ENCODE assay signal across 9 mouse cellular contexts in genomic region chr5:29736073-29736900, GRCm38 (mm10). TPM values are rescaled to one million over a fixed set of nuclear protein-coding genes. Genes with fewer than 3 reads are reported as not detected.
A peak's percentile ranks its signal among the peaks of the same experiment; 100 is the strongest.
DNase-seq lines count a peak whose midpoint lies in the region; ATAC-seq and TF ChIP-seq lines count a peak whose summit lies in the region.
"Had no signal": no experiment of that assay in that cellular context is flagged by ENCODE, and none has a peak within 500 bp of the region (broad histone marks: within the 10 kb centered on the region; RNA-seq: fewer than 3 reads in every experiment).

No protein-coding gene starts in this region.

- H3K27me3 ChIP-seq in thymus, adult 2 months (ENCODE audit: control insufficient read depth, insufficient read depth, low read length): no peaks in the 10 kb centered on the region
- no peaks in the 10 kb centered on the region for H3K27me3 ChIP-seq in forebrain, postnatal 0 days (ENCODE audit: insufficient read depth, low read length)
- no peaks in the 10 kb centered on the region for H3K27me3 ChIP-seq in intestine, embryonic 16.5 days (replicated peaks; ENCODE audit: control insufficient read depth, insufficient read depth, low read length)
- no peaks in the 10 kb centered on the region for H3K27me3 ChIP-seq in lung, postnatal 0 days (replicated peaks; ENCODE audit: insufficient read depth, low read length)

- H3K27ac ChIP-seq in thymus, adult 2 months (ENCODE audit: control insufficient read depth, insufficient read depth, low read length): peak overlapping the region; percentile 41
- peak overlapping the region; percentile 95 for H3K27ac ChIP-seq in forebrain, postnatal 0 days (ENCODE audit: low read depth, low read length)
- peak overlapping the region; percentile 99 for H3K27ac ChIP-seq in intestine, embryonic 16.5 days (ENCODE audit: low read length)
- H3K27ac ChIP-seq in lung, postnatal 0 days (ENCODE audit: low read length): peak overlapping the region; percentile 96

- H3K4me2 ChIP-seq in forebrain, postnatal 0 days (ENCODE audit: low read depth): peak overlapping the region; percentile 57
- H3K4me2 ChIP-seq in intestine, embryonic 16.5 days (ENCODE audit: low read depth, low read length): peak overlapping the region; percentile 62
- peak overlapping the region; percentile 75 for H3K4me2 ChIP-seq in lung, postnatal 0 days (replicated peaks; ENCODE audit: low read depth, low read length)

- H3K9ac ChIP-seq in forebrain, postnatal 0 days: peak overlapping the region; percentile 82
- H3K9ac ChIP-seq in intestine, embryonic 16.5 days (ENCODE audit: low read depth, low read length): peak overlapping the region; percentile 96
- H3K9ac ChIP-seq in lung, postnatal 0 days (replicated peaks; ENCODE audit: low read depth): peak overlapping the region; percentile 96

- TF ChIP-seq EP300 in lung, postnatal 0 days (IDR thresholded peaks at IDR 0.05): no peak

- no peaks in the 10 kb centered on the region for H3K9me3 ChIP-seq in forebrain, postnatal 0 days (ENCODE audit: low read length)
- H3K9me3 ChIP-seq in intestine, embryonic 16.5 days (ENCODE audit: control insufficient read depth, low read length): no peaks in the 10 kb centered on the region
- no peaks in the 10 kb centered on the region for H3K9me3 ChIP-seq in lung, postnatal 0 days (ENCODE audit: low read length)

- H3K36me3 ChIP-seq in thymus, adult 2 months (ENCODE audit: control insufficient read depth, insufficient read depth, low read length): no peaks in the 10 kb centered on the region
- H3K36me3 ChIP-seq in forebrain, postnatal 0 days (ENCODE audit: insufficient read depth): no peaks in the 10 kb centered on the region
- H3K36me3 ChIP-seq in intestine, embryonic 16.5 days (ENCODE audit: control insufficient read depth, insufficient read depth, low read length): no peaks in the 10 kb centered on the region
- no peaks in the 10 kb centered on the region for H3K36me3 ChIP-seq in lung, postnatal 0 days (ENCODE audit: insufficient read depth, low read length)

- WGBS in thymus, adult 2 months: under 1% methylated on average over 48 of the region's 48 CpGs
- WGBS in forebrain, postnatal 0 days: 2% methylated on average over 48 of the region's 48 CpGs
- WGBS in intestine, embryonic 16.5 days: under 1% methylated on average over 46 of the region's 48 CpGs
- WGBS in lung, postnatal 0 days: under 1% methylated on average over 45 of the region's 48 CpGs

- TF ChIP-seq POLR2A in thymus, adult 2 months (IDR thresholded peaks at IDR 0.05; ENCODE audit: control insufficient read depth, extremely low read depth, insufficient read depth, low read length, poor library complexity): no peak

- peak overlapping the region; percentile 71 for H3K4me3 ChIP-seq in thymus, adult 2 months (ENCODE audit: control insufficient read depth, insufficient read depth, low read length)
- H3K4me3 ChIP-seq in forebrain, postnatal 0 days (ENCODE audit: low read depth, low read length): peak overlapping the region; percentile 66
- H3K4me3 ChIP-seq in intestine, embryonic 16.5 days (ENCODE audit: low read length): peak overlapping the region; percentile 95
- H3K4me3 ChIP-seq in lung, postnatal 0 days (ENCODE audit: low read depth, low read length): peak overlapping the region; percentile 85

- peak; percentile 53 for ATAC-seq in forebrain, postnatal 0 days
- peak; percentile 64 for ATAC-seq in intestine, embryonic 16.5 days
- peak; percentile 55 for ATAC-seq in lung, postnatal 0 days

- H3K4me1 ChIP-seq in thymus, adult 2 months (replicated peaks; ENCODE audit: control insufficient read depth, insufficient read depth, low read length): peaks cover 11% of the 10 kb centered on the region
- H3K4me1 ChIP-seq in forebrain, postnatal 0 days (ENCODE audit: insufficient read depth): 0 out of 2 replicates have a peak, but pooled peaks cover 14% of the 10 kb centered on the region
- H3K4me1 ChIP-seq in intestine, embryonic 16.5 days (ENCODE audit: control insufficient read depth, insufficient read depth, low read length): peaks cover 13% of the 10 kb centered on the region
- peaks cover 8% of the 10 kb centered on the region; the same call in 1 of the 2 replicates for H3K4me1 ChIP-seq in lung, postnatal 0 days (ENCODE audit: insufficient read depth, low read depth, low read length)

- peak; percentile 60 for DNase-seq in thymus, adult 2 months
- no peak for DNase-seq in thymus, postnatal 0 days (ENCODE audit: low spot score)
- peak; percentile 28 for DNase-seq in brain, adult 2 months (ENCODE audit: low read depth, low spot score)
- DNase-seq in forebrain, postnatal 0 days: peak; percentile 54
- peak; percentile 52 for DNase-seq in lung, postnatal 0 days (ENCODE audit: low spot score)
- peak; percentile 57 for DNase-seq in skeletal muscle tissue, adult 2 months (ENCODE audit: low read depth, low spot score)
- DNase-seq in left cerebral cortex, adult 18-20 months (ENCODE audit: low spot score in 2 of 2): no peak

- no peak for TF ChIP-seq CTCF in thymus, adult 2 months (IDR thresholded peaks at IDR 0.05; ENCODE audit: borderline replicate concordance, control insufficient read depth, extremely low read depth, insufficient read depth, low read length, poor library complexity)
- TF ChIP-seq CTCF in forebrain, postnatal 0 days (IDR thresholded peaks at IDR 0.05; ENCODE audit: low read depth): no peak
- TF ChIP-seq CTCF in lung, postnatal 0 days (IDR thresholded peaks at IDR 0.05): no peak

RNA-seq across cellular contexts. Expression of gene Gm5129, which starts 0.6 kb away (rescaled TPM):
- polyA plus RNA-seq in thymus, adult 2 months (2012; rRNA removed): 1.3 TPM in 1 of 2 replicates, not detected in the other
- not detected in 2 replicates for polyA plus RNA-seq in thymus, postnatal 0 days (2015; fragmentation: Nextera tagmentation; extraction: Ambion mirVana)
- not detected in 2 replicates for total RNA-seq in forebrain, postnatal 0 days (2014; rRNA removed)
- polyA plus RNA-seq in forebrain, postnatal 0 days (2015; fragmentation: Nextera tagmentation; extraction: Ambion mirVana): not detected in 2 replicates
- polyA plus RNA-seq in intestine, embryonic 16.5 days (2015; fragmentation: Nextera tagmentation; extraction: Ambion mirVana): not detected in 2 replicates
- polyA plus RNA-seq in lung, postnatal 0 days (2015; fragmentation: Nextera tagmentation; extraction: Ambion mirVana): not detected in 2 replicates
- not detected for total RNA-seq in left cerebral cortex, adult 18-20 months (2021)
- polyA plus RNA-seq: frontal cortex, adult 2 months had no signal

RNA-seq across cellular contexts. Expression of gene Dnajb6, which starts 0.8 kb away (rescaled TPM):
- 64.5 and 78.7 TPM in 2 replicates for polyA plus RNA-seq in thymus, adult 2 months (2012; rRNA removed)
- 179 and 189 TPM in 2 replicates for polyA plus RNA-seq in thymus, postnatal 0 days (2015; fragmentation: Nextera tagmentation; extraction: Ambion mirVana)
- 310 and 368 TPM in 2 replicates for total RNA-seq in forebrain, postnatal 0 days (2014; rRNA removed)
- polyA plus RNA-seq in forebrain, postnatal 0 days (2015; fragmentation: Nextera tagmentation; extraction: Ambion mirVana): 373 and 384 TPM in 2 replicates
- polyA plus RNA-seq in intestine, embryonic 16.5 days (2015; fragmentation: Nextera tagmentation; extraction: Ambion mirVana): 103 and 109 TPM in 2 replicates
- 120 and 126 TPM in 2 replicates for polyA plus RNA-seq in lung, postnatal 0 days (2015; fragmentation: Nextera tagmentation; extraction: Ambion mirVana)
- total RNA-seq in left cerebral cortex, adult 18-20 months (2021): 100 to 1,000 TPM; 156 to 163 TPM

Comparison
In these comparisons a context has a peak if more than half of its experiments do, and no peak if none do; other contexts are left out.
1. DNase-seq: peak in thymus, adult 2 months (single experiment), brain, adult 2 months (single experiment), forebrain, postnatal 0 days (single experiment), lung, postnatal 0 days (single experiment) and skeletal muscle tissue, adult 2 months (single experiment); none in thymus, postnatal 0 days (single experiment) and left cerebral cortex, adult 18-20 months (0 of 2).
2. H3K27ac ChIP-seq: peak in every context shown above with its lines; median percentile 99 in intestine, embryonic 16.5 days; 96 in lung, postnatal 0 days; 95 in forebrain, postnatal 0 days; 41 in thymus, adult 2 months.
3. Peak in every context shown above with its lines, with median percentiles within 50 percentile points of each other: H3K4me3 ChIP-seq, ATAC-seq, H3K4me2 ChIP-seq and H3K9ac ChIP-seq.